Mouse (Mus musculus): Measurements from ENCODE around the gene Spata21. TPM values are rescaled to one million over a fixed set of nuclear protein-coding genes. Genes with fewer than 3 reads are reported as not detected.
"Not testable (repeated sequence)": the region's sequence is repeated elsewhere in the genome, so short reads cannot be mapped to it uniquely, and the experiment has no call there.

Gene Spata21
- polyA plus RNA-seq, 1 experiment from 2014 or later, result 0.19 TPM

DNA sequence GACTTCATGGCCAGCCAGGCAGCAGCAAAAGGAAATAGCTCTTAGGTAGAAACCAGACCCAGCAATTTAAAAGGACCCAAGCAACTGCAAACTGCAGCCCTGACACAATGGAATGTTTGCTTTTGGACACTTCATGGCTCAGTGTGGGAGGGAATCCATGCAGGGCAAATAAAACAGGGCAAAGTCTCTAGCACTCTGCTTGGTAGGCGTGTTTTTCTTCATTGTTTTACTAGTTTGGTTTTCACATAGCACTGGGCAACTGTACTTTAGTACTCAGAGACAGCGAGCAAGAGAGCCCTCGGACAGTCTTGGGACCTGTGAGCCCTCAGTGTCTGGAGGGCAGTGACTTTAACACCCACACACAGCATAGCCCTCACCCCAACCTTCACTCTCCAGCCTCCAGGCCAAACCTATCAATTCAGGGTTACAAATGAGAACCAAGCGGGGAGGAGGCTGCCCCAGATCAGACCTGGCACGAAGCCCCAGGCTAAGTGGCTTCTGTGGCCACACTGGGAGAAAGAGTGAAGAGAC lies 43.5 kb downstream of the Spata21 start:
- peaks cover 22% of the 10 kb centered on the region for H3K4me1 ChIP-seq (ENCODE audit: control insufficient read depth, insufficient read depth, low read length)
- H3K27ac ChIP-seq (ENCODE audit: low read depth, low read length), result 0 out of 2 replicates have a peak overlapping the region, but pooled peaks have one; percentile 9
- H3K4me2 ChIP-seq (ENCODE audit: low read length), result no peak overlapping the region
- no peaks in the 10 kb centered on the region for H3K9me3 ChIP-seq (replicated peaks; ENCODE audit: control insufficient read depth, low read length)
- H3K27me3 ChIP-seq (replicated peaks; ENCODE audit: control insufficient read depth, insufficient read depth, low read length), result no peaks in the 10 kb centered on the region
- H3K9ac ChIP-seq (ENCODE audit: low read length), result peak overlapping the region; percentile 8; the same call in 1 of the 2 replicates
- H3K4me3 ChIP-seq (ENCODE audit: low read depth, low read length), result no peak overlapping the region
- DNase-seq (ENCODE audit: low spot score) (no peak), ATAC-seq (no peak)
- peaks cover 4% of the 10 kb centered on the region; the same call in 1 of the 2 replicates for H3K36me3 ChIP-seq (ENCODE audit: control insufficient read depth, insufficient read depth, low read length)
- 73% methylated on average over 5 of the region's 5 CpGs for WGBS

DNA sequence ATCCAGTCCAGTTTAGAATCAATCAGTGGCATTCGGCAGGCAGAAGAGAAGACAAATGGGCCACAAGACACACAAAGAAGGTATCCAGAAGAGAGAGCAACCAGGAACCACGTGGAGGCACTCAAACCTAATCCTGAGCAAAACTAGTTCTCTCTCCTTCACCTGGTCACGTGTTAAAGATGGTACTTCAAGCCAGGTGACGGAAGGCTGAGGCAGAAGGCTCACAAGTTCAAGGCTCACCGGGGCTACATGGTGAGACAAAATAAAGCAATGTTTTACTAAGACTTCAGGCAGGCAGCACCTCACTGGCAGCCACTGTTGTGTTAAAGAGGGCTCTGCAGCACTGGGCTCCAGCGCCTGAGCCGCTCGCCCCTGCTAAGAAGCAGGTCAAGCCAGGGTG lies 44.1 kb downstream of the Spata21 start:
- peaks cover 5% of the 10 kb centered on the region; the same call in 1 of the 2 replicates for H3K36me3 ChIP-seq (ENCODE audit: control insufficient read depth, insufficient read depth, low read length)
- H3K9me3 ChIP-seq (replicated peaks; ENCODE audit: control insufficient read depth, low read length), result no peaks in the 10 kb centered on the region
- DNase-seq (ENCODE audit: low spot score) (no peak), ATAC-seq (no peak)
- H3K4me2 ChIP-seq (ENCODE audit: low read length), result no peak overlapping the region
- no peak overlapping the region; the same call in 1 of the 2 replicates for H3K9ac ChIP-seq (ENCODE audit: low read length)
- H3K27ac ChIP-seq (ENCODE audit: low read depth, low read length), result no peak overlapping the region
- H3K4me3 ChIP-seq (ENCODE audit: low read depth, low read length), result no peak overlapping the region
- H3K27me3 ChIP-seq (replicated peaks; ENCODE audit: control insufficient read depth, insufficient read depth, low read length), result no peaks in the 10 kb centered on the region
- peaks cover 22% of the 10 kb centered on the region for H3K4me1 ChIP-seq (ENCODE audit: control insufficient read depth, insufficient read depth, low read length)
- WGBS, result 72% methylated on average over 8 of the region's 8 CpGs

DNA sequence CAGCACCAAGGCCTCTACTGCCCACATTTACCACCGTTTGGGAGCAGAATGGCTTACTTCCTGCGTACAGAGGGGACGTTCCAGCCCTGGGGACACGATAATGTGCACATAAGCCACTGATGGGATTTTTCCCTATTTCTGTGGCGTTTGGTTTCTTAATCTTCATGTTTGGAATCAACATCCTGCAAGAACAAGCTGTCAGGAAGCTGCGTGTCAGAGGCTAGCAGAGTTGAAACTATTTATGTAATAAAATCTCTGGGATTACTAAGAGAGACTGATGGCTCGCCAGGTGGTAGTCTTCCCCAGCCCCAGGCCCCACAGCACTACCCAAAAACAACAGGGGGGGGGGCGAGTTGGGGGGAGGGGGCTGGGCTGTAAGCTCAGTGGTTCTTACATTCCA lies 45.1 kb downstream of the Spata21 start:
- Histone ChIP-seq H3K9me3 (replicated peaks; ENCODE audit: control insufficient read depth, low read length) (no peaks in the 10 kb centered on the region), H3K4me3 (ENCODE audit: low read depth, low read length) (no peak overlapping the region), H3K9ac (ENCODE audit: low read length) (no peak overlapping the region), H3K4me1 (ENCODE audit: control insufficient read depth, insufficient read depth, low read length) (peaks cover 25% of the 10 kb centered on the region), H3K4me2 (ENCODE audit: low read length) (no peak overlapping the region), H3K36me3 (ENCODE audit: control insufficient read depth, insufficient read depth, low read length) (peaks cover 5% of the 10 kb centered on the region; the same call in 1 of the 2 replicates), H3K27me3 (replicated peaks; ENCODE audit: control insufficient read depth, insufficient read depth, low read length) (no peaks in the 10 kb centered on the region), H3K27ac (ENCODE audit: low read depth, low read length) (no peak overlapping the region)
- no peak for ATAC-seq
- DNase-seq (ENCODE audit: low spot score), result no peak
- 68% methylated on average over 8 of the region's 8 CpGs for WGBS

DNA sequence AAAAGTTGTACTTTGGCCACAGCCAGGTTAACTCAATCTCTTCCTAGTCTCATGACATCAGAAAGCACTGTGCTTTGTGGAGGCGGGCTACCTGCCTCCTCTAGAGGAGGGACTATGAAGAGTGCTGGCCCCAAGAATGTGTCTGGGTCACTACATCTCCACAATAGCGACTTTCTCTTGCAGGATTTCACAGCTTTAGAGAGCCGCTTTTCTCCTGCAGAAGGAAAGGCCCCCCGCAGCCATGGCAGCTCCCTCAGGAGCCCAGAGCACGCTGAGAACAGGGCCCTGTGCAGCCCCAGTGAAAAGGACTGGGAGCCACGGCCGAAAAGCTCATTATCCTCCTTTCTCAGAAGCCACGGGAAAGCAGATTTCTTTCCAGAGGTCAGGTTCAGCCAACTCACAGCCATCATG lies 45.9 kb downstream of the Spata21 start:
- peak; percentile 24; the same call in 1 of the 2 replicates for ATAC-seq
- 9% methylated on average over 8 of the region's 8 CpGs for WGBS
- no peak overlapping the region for H3K4me3 ChIP-seq (ENCODE audit: low read depth, low read length)
- no peaks in the 10 kb centered on the region for H3K27me3 ChIP-seq (replicated peaks; ENCODE audit: control insufficient read depth, insufficient read depth, low read length)
- no peak for DNase-seq (ENCODE audit: low spot score)
- H3K9ac ChIP-seq (ENCODE audit: low read length), result peak overlapping the region; percentile 35; the same call in 1 of the 2 replicates
- no peaks in the 10 kb centered on the region for H3K9me3 ChIP-seq (replicated peaks; ENCODE audit: control insufficient read depth, low read length)
- no peak overlapping the region for H3K27ac ChIP-seq (ENCODE audit: low read depth, low read length)
- H3K4me2 ChIP-seq (ENCODE audit: low read length), result no peak overlapping the region; the same call in 1 of the 2 replicates
- peaks cover 30% of the 10 kb centered on the region for H3K4me1 ChIP-seq (ENCODE audit: control insufficient read depth, insufficient read depth, low read length)
- peaks cover 5% of the 10 kb centered on the region; the same call in 1 of the 2 replicates for H3K36me3 ChIP-seq (ENCODE audit: control insufficient read depth, insufficient read depth, low read length)

DNA sequence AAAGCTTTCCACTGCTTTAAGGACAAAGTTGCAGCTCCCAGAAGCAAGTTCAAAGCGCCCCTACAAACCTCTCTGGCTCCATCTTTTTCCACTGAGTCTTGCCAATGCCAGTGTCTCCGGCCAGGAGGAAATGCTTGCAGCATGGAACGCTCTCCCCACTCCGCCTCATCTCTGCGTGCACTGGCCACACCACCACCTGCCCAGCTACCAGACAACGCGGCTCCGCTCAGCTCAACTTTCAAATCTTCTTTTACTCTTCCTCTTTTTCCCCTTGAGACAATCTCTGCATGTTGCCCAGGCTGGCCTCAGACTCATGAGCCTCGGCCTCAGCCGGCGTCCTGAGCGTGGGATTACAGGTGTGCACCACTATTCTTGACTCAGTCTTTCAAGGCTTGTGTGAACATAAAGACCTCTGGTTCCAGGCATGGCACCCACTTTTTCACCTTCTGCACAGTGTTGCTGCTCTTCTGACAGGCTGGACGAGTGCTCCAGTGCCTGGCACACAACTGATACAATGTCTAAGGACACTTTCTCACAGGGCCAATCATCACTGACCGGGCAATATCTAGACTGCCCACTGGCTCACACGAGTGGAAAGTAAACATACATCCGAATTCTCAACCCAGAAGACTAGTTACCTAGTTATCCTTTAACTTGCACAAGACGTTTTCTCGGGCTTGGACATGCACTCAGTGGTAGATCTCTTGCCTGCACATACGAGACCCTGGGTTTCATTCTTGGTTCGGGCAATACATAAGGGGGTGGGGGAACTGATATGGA lies 46.8 kb downstream of the Spata21 start:
- ATAC-seq, result no peak
- Histone ChIP-seq H3K9me3 (replicated peaks; ENCODE audit: control insufficient read depth, low read length) (no peaks in the 10 kb centered on the region), H3K36me3 (ENCODE audit: control insufficient read depth, insufficient read depth, low read length) (peaks cover 5% of the 10 kb centered on the region; the same call in 1 of the 2 replicates), H3K4me1 (ENCODE audit: control insufficient read depth, insufficient read depth, low read length) (peaks cover 30% of the 10 kb centered on the region), H3K9ac (ENCODE audit: low read length) (peak overlapping the region; percentile 35; the same call in 1 of the 2 replicates), H3K27ac (ENCODE audit: low read depth, low read length) (peak overlapping the region; percentile 27; the same call in 1 of the 2 replicates), H3K4me3 (ENCODE audit: low read depth, low read length) (no peak overlapping the region), H3K4me2 (ENCODE audit: low read length) (no peak overlapping the region), H3K27me3 (replicated peaks; ENCODE audit: control insufficient read depth, insufficient read depth, low read length) (no peaks in the 10 kb centered on the region)
- WGBS, result 69% methylated on average over 20 of the region's 20 CpGs
- DNase-seq (ENCODE audit: low spot score), result no peak

DNA sequence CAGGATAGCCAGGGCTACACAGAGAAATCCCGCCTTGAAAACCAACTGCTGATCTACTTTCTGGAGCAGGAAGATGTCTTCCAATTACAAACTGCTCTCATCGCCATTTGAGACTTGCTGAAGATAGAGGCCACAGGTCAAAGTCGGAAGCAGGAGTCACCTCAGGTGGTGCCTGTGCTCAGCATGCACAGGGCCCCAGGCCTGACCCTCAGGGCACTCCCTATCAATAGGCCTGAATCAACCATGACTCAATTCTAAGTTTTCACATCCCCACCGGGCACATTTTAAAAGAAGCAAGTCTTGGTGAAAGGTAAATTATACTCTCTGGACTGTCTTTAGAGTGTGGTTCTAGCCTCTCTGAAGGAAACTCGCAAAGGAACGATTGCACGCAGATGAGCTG lies 48.0 kb downstream of the Spata21 start:
- WGBS, result 86% methylated on average over 7 of the region's 7 CpGs
- no peak overlapping the region for H3K27ac ChIP-seq (ENCODE audit: low read depth, low read length)
- H3K4me2 ChIP-seq (ENCODE audit: low read length), result no peak overlapping the region
- no peaks in the 10 kb centered on the region for H3K27me3 ChIP-seq (replicated peaks; ENCODE audit: control insufficient read depth, insufficient read depth, low read length)
- no peaks in the 10 kb centered on the region for H3K9me3 ChIP-seq (replicated peaks; ENCODE audit: control insufficient read depth, low read length)
- H3K4me3 ChIP-seq (ENCODE audit: low read depth, low read length), result no peak overlapping the region
- H3K36me3 ChIP-seq (ENCODE audit: control insufficient read depth, insufficient read depth, low read length), result peaks cover 5% of the 10 kb centered on the region; the same call in 1 of the 2 replicates
- H3K9ac ChIP-seq (ENCODE audit: low read length), result no peak overlapping the region
- peaks cover 27% of the 10 kb centered on the region for H3K4me1 ChIP-seq (ENCODE audit: control insufficient read depth, insufficient read depth, low read length)
- ATAC-seq (no peak), DNase-seq (ENCODE audit: low spot score) (no peak)

DNA sequence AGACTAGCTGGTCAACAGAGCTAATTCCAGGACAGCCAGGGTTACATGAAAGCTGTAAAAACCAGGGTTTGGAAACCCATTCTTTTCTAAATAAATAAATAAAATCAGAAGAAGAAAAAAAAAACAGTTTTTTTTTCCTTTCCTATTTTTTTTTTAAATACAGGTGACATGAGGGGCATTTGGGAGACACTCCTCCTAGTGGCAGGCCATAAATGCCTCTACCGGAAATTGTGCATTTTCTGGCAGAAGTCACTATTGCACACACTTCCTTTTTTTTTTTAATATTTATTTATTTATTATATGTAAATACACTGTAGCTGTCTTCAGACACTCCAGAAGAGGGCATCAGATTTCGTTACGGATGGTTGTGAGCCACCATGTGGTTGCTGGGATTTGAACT lies 49.6 kb downstream of the Spata21 start:
- peaks cover 17% of the 10 kb centered on the region for H3K4me1 ChIP-seq (ENCODE audit: control insufficient read depth, insufficient read depth, low read length)
- DNase-seq (ENCODE audit: low spot score); H3K27ac ChIP-seq (ENCODE audit: low read depth, low read length); H3K27me3 ChIP-seq (replicated peaks; ENCODE audit: control insufficient read depth, insufficient read depth, low read length); H3K4me2 ChIP-seq (ENCODE audit: low read length); H3K9ac ChIP-seq (ENCODE audit: low read length); H3K36me3 ChIP-seq (ENCODE audit: control insufficient read depth, insufficient read depth, low read length); H3K4me3 ChIP-seq (ENCODE audit: low read depth, low read length); H3K9me3 ChIP-seq (replicated peaks; ENCODE audit: control insufficient read depth, low read length); ATAC-seq: not testable (repeated sequence)
- WGBS, result 88% methylated on average over 1 of the region's 3 CpGs

DNA sequence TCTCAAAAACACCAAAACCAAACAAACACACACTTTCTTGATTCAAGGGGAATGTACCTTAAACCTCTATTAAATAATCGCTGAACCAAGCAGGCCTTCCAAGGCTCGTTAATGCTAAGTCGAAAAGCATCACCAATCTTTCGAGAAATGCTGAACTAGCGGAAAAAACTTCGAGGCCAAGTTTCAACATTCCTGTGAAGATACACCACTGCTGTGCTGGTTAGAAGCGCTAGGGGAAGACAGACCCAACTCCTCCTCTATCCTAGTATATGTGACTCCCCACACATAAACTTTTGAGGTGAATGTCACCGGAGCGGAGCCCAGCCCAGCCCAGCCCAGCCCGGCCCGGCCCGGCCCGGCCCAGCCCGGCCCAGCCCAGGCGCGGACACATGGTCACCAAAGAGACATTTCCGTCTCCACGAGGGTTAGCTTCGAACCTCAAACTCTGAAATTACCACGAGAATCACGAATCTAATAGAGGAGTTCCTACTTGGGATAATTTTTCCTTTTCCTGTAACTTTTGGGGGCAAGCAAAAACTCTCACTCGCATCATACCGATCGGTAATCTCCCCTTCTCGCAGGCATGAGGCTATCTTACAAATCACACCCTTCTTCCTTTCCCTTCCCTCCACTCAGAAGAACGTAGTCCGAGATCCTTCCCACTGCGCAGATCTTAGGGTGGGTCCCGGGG lies 50.4 kb downstream of the Spata21 start:
- 0 out of 2 replicates have a peak, but pooled peaks have one; percentile 0 for ATAC-seq
- H3K27me3 ChIP-seq (replicated peaks; ENCODE audit: control insufficient read depth, insufficient read depth, low read length), result no peaks in the 10 kb centered on the region
- WGBS, result 2% methylated on average over 29 of the region's 29 CpGs
- peak overlapping the region; percentile 81 for H3K9ac ChIP-seq (ENCODE audit: low read length)
- no peak for DNase-seq (ENCODE audit: low spot score)
- peak overlapping the region; percentile 80 for H3K4me3 ChIP-seq (ENCODE audit: low read depth, low read length)
- H3K4me1 ChIP-seq (ENCODE audit: control insufficient read depth, insufficient read depth, low read length), result peaks cover 17% of the 10 kb centered on the region
- peaks cover 5% of the 10 kb centered on the region; the same call in 1 of the 2 replicates for H3K36me3 ChIP-seq (ENCODE audit: control insufficient read depth, insufficient read depth, low read length)
- H3K9me3 ChIP-seq (replicated peaks; ENCODE audit: control insufficient read depth, low read length), result no peaks in the 10 kb centered on the region
- peak overlapping the region; percentile 91 for H3K27ac ChIP-seq (ENCODE audit: low read depth, low read length)
- H3K4me2 ChIP-seq (ENCODE audit: low read length), result peak overlapping the region; percentile 84
